Mouse (Mus musculus): ENCODE data around the gene Grb2. TPM values are rescaled to one million over a fixed set of nuclear protein-coding genes. Genes with fewer than 3 reads are reported as not detected.
A peak's percentile ranks its signal among the peaks of the same experiment; 100 is the strongest.

Grb2 gene
- total and polyA plus RNA-seq, 3 experiments, result 52.0 to 109 (median 107) TPM

DNA sequence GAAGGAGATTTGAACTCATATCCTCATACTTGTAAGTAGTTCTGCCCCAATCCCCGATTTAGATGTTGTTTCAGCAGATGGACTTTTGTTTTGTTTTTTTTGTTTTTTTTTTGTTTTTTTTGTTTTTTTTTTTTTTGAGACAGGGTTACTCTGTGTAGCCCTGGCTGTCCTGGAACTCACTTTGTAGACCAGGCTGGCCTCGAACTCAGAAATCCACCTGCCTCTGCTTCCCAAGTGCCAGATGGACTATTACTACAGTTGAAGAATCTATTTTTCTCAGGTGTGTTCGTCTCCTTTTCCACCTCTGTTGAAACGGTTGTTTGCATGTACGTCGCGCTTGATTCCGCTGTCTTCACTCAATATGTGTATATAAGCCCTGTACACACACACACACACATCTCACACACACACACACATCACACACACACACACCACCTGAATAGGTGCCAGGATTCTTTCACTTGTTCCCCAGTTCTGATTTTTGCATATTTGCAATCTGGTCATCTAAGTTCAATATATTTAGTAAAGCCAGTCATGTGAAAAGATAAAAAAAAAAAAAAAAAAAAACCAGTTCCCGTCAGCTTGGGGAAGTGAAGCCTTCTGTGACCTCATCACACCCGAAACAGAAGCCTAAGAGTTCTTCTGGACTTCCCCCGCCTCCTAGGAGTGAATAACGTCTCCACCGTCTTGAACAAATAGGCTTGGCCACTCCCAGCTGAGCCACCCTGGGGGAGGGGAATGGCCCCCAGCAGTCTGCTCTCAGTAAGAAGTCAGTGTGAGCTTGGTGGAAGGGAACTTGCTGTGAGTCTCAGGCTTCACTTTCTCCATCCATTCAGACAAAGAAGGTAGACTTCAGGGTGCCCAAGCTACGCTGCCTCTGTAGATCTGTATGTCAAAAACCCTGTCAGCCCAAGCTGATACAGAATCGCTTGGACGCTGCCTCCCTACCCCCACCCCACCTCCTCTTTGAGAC, 77.6 kb downstream of the Grb2 start:
- H3K27me3 ChIP-seq (ENCODE audit: control insufficient read depth, insufficient read depth, low read length), result no peaks in the 10 kb centered on the region
- no peak overlapping the region for H3K4me3 ChIP-seq
- peaks cover 4% of the 10 kb centered on the region for H3K4me1 ChIP-seq (ENCODE audit: control insufficient read depth, insufficient read depth, low read length)
- intact Hi-C loops (cut with DNase I), result loop anchor here (5.0 kb wide), 1 partner anchor 191 kb away; the partner anchor contains the start of gene Llgl2
- WGBS, result 45% methylated on average over 16 of the region's 16 CpGs
- TF ChIP-seq POLR2A (IDR thresholded peaks at IDR 0.05; ENCODE audit: insufficient read depth, low read depth, low read length), result no peak
- TF ChIP-seq CTCF (IDR thresholded peaks at IDR 0.05), result no peak
- TF ChIP-seq EP300 (IDR thresholded peaks at IDR 0.05; ENCODE audit: insufficient read depth, low read depth, low read length), result no peak
- no peaks in the 10 kb centered on the region; the same call in 1 of the 2 replicates for H3K79me2 ChIP-seq (replicated peaks; ENCODE audit: control insufficient read depth, insufficient read depth, low read length)
- DNase-seq, result peak in 1 of 2 experiments; percentile 80
- no peak overlapping the region for H3K27ac ChIP-seq
- H3K36me3 ChIP-seq (ENCODE audit: control insufficient read depth, insufficient read depth, low read length), result no peaks in the 10 kb centered on the region
- no peak overlapping the region for H3K9ac ChIP-seq (ENCODE audit: low read depth, low read length)

- no peaks in the 10 kb centered on the region for H3K27me3 ChIP-seq (ENCODE audit: control insufficient read depth, insufficient read depth, low read length)
- H3K9ac ChIP-seq (ENCODE audit: low read depth, low read length), result no peak overlapping the region
- 82% methylated on average over 13 of the region's 13 CpGs for WGBS
- no peaks in the 10 kb centered on the region for H3K36me3 ChIP-seq (ENCODE audit: control insufficient read depth, insufficient read depth, low read length)
- DNase-seq, result no peak
- no peaks in the 10 kb centered on the region; the same call in 1 of the 2 replicates for H3K79me2 ChIP-seq (replicated peaks; ENCODE audit: control insufficient read depth, insufficient read depth, low read length)
- no peak overlapping the region for H3K4me3 ChIP-seq
- H3K27ac ChIP-seq, result no peak overlapping the region
- peaks cover 4% of the 10 kb centered on the region for H3K4me1 ChIP-seq (ENCODE audit: control insufficient read depth, insufficient read depth, low read length)
- intact Hi-C loops (cut with DNase I), result loop anchor here (5.0 kb wide), 1 partner anchor 192 kb away; the partner anchor contains the start of gene Llgl2
- TF ChIP-seq CTCF (IDR thresholded peaks at IDR 0.05) (no peak), POLR2A (IDR thresholded peaks at IDR 0.05; ENCODE audit: insufficient read depth, low read depth, low read length) (no peak), EP300 (IDR thresholded peaks at IDR 0.05; ENCODE audit: insufficient read depth, low read depth, low read length) (no peak)
Measured at GRCm38 (mm10) chr11:115629734-115630531, 78.5 kb downstream of the Grb2 start.

DNA sequence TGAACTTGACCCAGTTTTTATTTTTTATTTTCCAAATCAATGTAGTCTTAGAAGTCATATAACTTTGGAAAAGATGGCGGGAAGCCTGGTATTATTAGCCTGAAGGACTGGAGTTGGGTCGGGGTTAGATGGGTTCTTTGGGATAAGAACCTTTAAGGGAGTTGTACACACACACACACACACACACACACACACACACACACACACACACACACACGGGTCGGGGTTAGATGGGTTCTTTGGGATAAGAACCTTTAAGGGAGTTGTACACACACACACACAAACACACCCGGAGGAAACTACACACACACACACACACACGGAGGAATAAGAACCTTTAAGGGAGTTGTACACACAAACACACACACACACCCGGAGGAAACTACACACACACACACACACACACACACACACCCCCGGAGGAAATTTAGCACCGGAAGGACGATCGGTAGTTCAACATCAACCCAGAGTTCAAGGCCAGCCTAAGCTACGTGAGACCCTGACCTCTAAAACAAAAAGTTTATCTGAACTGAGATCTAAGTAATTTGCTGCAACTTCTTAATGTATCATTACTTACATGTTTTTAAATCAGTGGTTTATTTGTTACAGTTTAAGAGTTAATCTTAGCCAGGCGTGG, 79.8 kb downstream of the Grb2 start:
- Histone ChIP-seq H3K4me1 (ENCODE audit: control insufficient read depth, insufficient read depth, low read length) (peaks cover 1% of the 10 kb centered on the region), H3K4me3 (peak overlapping the region; percentile 84), H3K9ac (ENCODE audit: low read depth, low read length) (no peak overlapping the region), H3K36me3 (ENCODE audit: control insufficient read depth, insufficient read depth, low read length) (no peaks in the 10 kb centered on the region), H3K27ac (peak overlapping the region; percentile 77), H3K27me3 (ENCODE audit: control insufficient read depth, insufficient read depth, low read length) (no peaks in the 10 kb centered on the region), H3K79me2 (replicated peaks; ENCODE audit: control insufficient read depth, insufficient read depth, low read length) (no peaks in the 10 kb centered on the region; the same call in 1 of the 2 replicates)
- DNase-seq, result no peak
- WGBS, result 48% methylated on average over 13 of the region's 13 CpGs
- no peak for TF ChIP-seq EP300 (IDR thresholded peaks at IDR 0.05; ENCODE audit: insufficient read depth, low read depth, low read length)
- TF ChIP-seq POLR2A (IDR thresholded peaks at IDR 0.05; ENCODE audit: insufficient read depth, low read depth, low read length), result no peak
- no peak for TF ChIP-seq CTCF (IDR thresholded peaks at IDR 0.05)
- intact Hi-C loops (cut with DNase I), result no loop called here

- intact Hi-C loops (cut with DNase I), result no loop called here
- no peaks in the 10 kb centered on the region for H3K36me3 ChIP-seq (ENCODE audit: control insufficient read depth, insufficient read depth, low read length)
- no peaks in the 10 kb centered on the region; the same call in 1 of the 2 replicates for H3K79me2 ChIP-seq (replicated peaks; ENCODE audit: control insufficient read depth, insufficient read depth, low read length)
- H3K27ac ChIP-seq, result peak within 1 kb of the TSS; percentile 80
- H3K9ac ChIP-seq (ENCODE audit: low read depth, low read length), result peak within 1 kb of the TSS; percentile 73
- no peaks in the 10 kb centered on the region for H3K27me3 ChIP-seq (ENCODE audit: control insufficient read depth, insufficient read depth, low read length)
- DNase-seq, result peak; percentile 99 to 100
- peak within 1 kb of the TSS; percentile 84 for H3K4me3 ChIP-seq
- under 1% methylated on average over 47 of the region's 47 CpGs for WGBS
- TF ChIP-seq EP300 (IDR thresholded peaks at IDR 0.05; ENCODE audit: insufficient read depth, low read depth, low read length), result peak; percentile 71; the same call in 1 of the 2 replicates
- TF ChIP-seq CTCF (IDR thresholded peaks at IDR 0.05), result 0 out of 2 replicates have a peak, but pooled peaks have one; percentile 3
- TF ChIP-seq POLR2A (IDR thresholded peaks at IDR 0.05; ENCODE audit: insufficient read depth, low read depth, low read length), result peak; percentile 94
- peaks cover 1% of the 10 kb centered on the region for H3K4me1 ChIP-seq (ENCODE audit: control insufficient read depth, insufficient read depth, low read length)
Measured at GRCm38 (mm10) chr11:115627705-115628464, 80.5 kb downstream of the Grb2 start, which contains the start of gene Slc25a19. TSS of gene Slc25a19 (minus strand) at chr11:115628295.
